Mouse (Mus musculus) heart, embryonic 12.5 days (tissue): ENCODE measurements around the gene Meltf. TPM values are rescaled to one million over a fixed set of nuclear protein-coding genes. Genes with fewer than 3 reads are reported as not detected.

ENCODE experiments used
- ATAC-seq: fragments of 200-750 bp; cut with Nextera tagmentation; 2 replicates; pipeline ENCODE4 v1.8.0; 2017; ENCODE audit warnings: moderate TSS enrichment, moderate library complexity; ENCODE audit not compliant: insufficient number of reproducible peaks, low FRiP score
- H3K27ac ChIP-seq: fragments of 300-500 bp; sonication (generic); 2 replicates; pipeline ENCODE4 v1.5.1; 2016; ENCODE audit warnings: mild to moderate bottlenecking, moderate library complexity; ENCODE audit not compliant: poor library complexity, severe bottlenecking
- H3K27me3 ChIP-seq: fragments of 300-500 bp; sonication (generic); replicated peaks from 2 replicates; pipeline ENCODE4 v1.6.1; 2016; ENCODE audit warnings: mild to moderate bottlenecking, moderate library complexity
- H3K36me3 ChIP-seq: fragments of 300-500 bp; sonication (generic); 2 replicates; pipeline ENCODE4 v1.6.1; 2016; ENCODE audit warnings: mild to moderate bottlenecking, moderate library complexity
- H3K4me1 ChIP-seq: fragments of 300-500 bp; sonication (generic); replicated peaks from 2 replicates; pipeline ENCODE4 v1.6.1; 2016; ENCODE audit warnings: mild to moderate bottlenecking
- H3K4me2 ChIP-seq: fragments of 300-500 bp; sonication (generic); 2 replicates; pipeline ENCODE4 v1.6.1; 2016; ENCODE audit warnings: mild to moderate bottlenecking, moderate library complexity
- H3K4me3 ChIP-seq: fragments of 300-500 bp; sonication (generic); 2 replicates; pipeline ENCODE4 v1.5.1; 2016; ENCODE audit warnings: mild to moderate bottlenecking
- H3K9ac ChIP-seq: fragments of 300-500 bp; sonication (generic); 2 replicates; pipeline ENCODE4 v1.6.1; 2016; ENCODE audit warnings: mild to moderate bottlenecking, moderate library complexity
- H3K9me3 ChIP-seq: fragments of 300-500 bp; sonication (generic); replicated peaks from 2 replicates; pipeline ENCODE4 v1.6.1; 2016; ENCODE audit warnings: mild to moderate bottlenecking, moderate library complexity
- WGBS: fragments of 180-500 bp; shearing (Covaris S2); methylation state at CpG from one replicate; pipeline ENCODE4 v1.1.7; 2016; 5-methylcytosine and 5-hydroxymethylcytosine counted together
- polyA plus RNA-seq: library from polyadenylated mRNA; unstranded; fragments of >200 nt; fragmentation: Nextera tagmentation; extraction: Ambion mirVana; gene quantifications from 2 replicates; pipeline ENCODE4 v1.2.1, GENCODE M21; 2016

Gene Meltf
- polyA plus RNA-seq, 1 experiment from 2014 or later: 0.15 TPM

DNA sequence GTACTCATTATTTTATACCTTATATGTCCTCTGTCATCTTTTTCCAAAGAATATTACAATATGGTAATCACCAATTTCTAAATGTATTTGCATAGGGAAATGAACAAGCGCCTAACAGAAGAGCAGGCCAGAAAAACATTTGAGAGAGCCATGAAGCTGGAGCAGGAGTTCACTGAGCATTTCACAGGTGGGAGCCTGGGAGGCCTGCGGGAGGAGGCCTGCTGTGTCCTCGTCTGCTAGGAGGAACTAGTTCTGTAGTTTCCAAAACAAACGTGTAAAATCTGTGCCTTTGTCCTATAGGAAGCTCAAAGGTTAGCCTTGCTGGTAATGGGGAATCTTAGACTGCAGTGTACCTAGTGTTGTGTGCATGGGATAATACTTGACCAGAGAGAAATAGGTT lies 10.9 kb upstream of the Meltf start:
- Histone ChIP-seq H3K27ac (0 out of 2 replicates have a peak overlapping the region, but pooled peaks have one; percentile 11), H3K27me3 (no peaks in the 10 kb centered on the region), H3K4me1 (peaks cover 10% of the 10 kb centered on the region), H3K36me3 (peaks cover 60% of the 10 kb centered on the region), H3K9ac (no peak overlapping the region), H3K4me2 (no peak overlapping the region), H3K9me3 (no peaks in the 10 kb centered on the region), H3K4me3 (no peak overlapping the region)
- ATAC-seq: no peak
- WGBS: 63% methylated on average over 4 of the region's 4 CpGs

- Histone ChIP-seq H3K27ac (no peak overlapping the region), H3K4me3 (no peak overlapping the region), H3K27me3 (no peaks in the 10 kb centered on the region), H3K9ac (no peak overlapping the region), H3K36me3 (peaks cover 37% of the 10 kb centered on the region), H3K9me3 (no peaks in the 10 kb centered on the region), H3K4me2 (no peak overlapping the region), H3K4me1 (0 out of 2 replicates have a peak, but pooled peaks cover 9% of the 10 kb centered on the region)
- no peak for ATAC-seq
- WGBS: 95% methylated on average over 8 of the region's 8 CpGs
Observed at GRCm38 (mm10) chr16:31873721-31874120, 4.9 kb upstream of the Meltf start.

DNA sequence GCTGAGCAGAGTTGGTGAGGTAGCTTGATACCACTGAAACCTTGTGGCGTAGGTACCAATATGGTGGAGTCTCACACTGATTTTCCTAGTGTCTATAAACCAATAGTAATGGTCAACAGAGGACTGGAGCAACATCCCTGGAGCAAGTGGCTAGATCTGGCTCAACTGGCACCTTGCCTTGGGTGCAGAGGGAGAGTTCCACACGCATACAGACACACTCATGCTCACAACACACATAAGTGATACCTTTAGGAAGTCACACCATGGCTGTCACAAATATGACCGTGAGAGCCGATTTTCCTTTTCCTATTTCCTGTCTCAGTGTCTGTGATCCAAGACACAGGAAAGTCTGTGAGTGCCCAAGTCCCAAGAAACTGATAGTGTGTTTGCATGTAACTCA lies 3.2 kb upstream of the Meltf start:
- Histone ChIP-seq H3K27me3 (peaks cover 7% of the 10 kb centered on the region), H3K4me2 (no peak overlapping the region), H3K36me3 (peaks cover 34% of the 10 kb centered on the region), H3K9me3 (no peaks in the 10 kb centered on the region), H3K27ac (no peak overlapping the region), H3K9ac (no peak overlapping the region), H3K4me1 (0 out of 2 replicates have a peak, but pooled peaks cover 12% of the 10 kb centered on the region), H3K4me3 (no peak overlapping the region)
- WGBS: 84% methylated on average over 4 of the region's 4 CpGs
- ATAC-seq: no peak

DNA sequence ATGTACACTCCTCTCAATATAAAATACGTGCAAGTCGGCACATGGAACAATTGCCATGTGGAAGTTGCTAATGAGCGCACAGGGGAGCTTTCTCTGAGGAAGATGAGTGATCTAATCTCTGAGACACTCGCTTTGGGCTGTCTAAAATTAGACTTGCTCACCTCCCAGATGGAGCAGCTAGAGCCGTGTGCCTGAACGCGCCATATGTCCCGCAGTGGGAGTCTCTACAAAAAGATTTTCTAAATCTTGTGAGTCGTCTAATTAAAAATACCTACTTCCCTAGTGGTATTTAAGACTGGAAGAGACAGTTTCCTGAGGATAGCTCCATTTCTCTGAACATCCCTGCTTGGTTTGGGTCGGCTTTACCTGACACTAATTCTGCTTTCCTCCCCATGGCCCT lies 2.2 kb upstream of the Meltf start:
- no peaks in the 10 kb centered on the region for H3K9me3 ChIP-seq
- H3K36me3 ChIP-seq: peaks cover 27% of the 10 kb centered on the region
- 59% methylated on average over 10 of the region's 10 CpGs for WGBS
- H3K4me3 ChIP-seq: no peak overlapping the region
- ATAC-seq: no peak
- no peak overlapping the region for H3K4me2 ChIP-seq
- H3K4me1 ChIP-seq: 0 out of 2 replicates have a peak, but pooled peaks cover 12% of the 10 kb centered on the region
- H3K27ac ChIP-seq: no peak overlapping the region
- peaks cover 12% of the 10 kb centered on the region for H3K27me3 ChIP-seq
- no peak overlapping the region for H3K9ac ChIP-seq

GRCm38 (mm10) chr16:31878052-31878451 lies 558 bp upstream of the Meltf start:
- Histone ChIP-seq H3K27me3 (peaks cover 12% of the 10 kb centered on the region), H3K36me3 (peaks cover 18% of the 10 kb centered on the region), H3K9me3 (no peaks in the 10 kb centered on the region), H3K4me2 (no peak overlapping the region), H3K9ac (no peak overlapping the region), H3K4me3 (no peak overlapping the region), H3K4me1 (peaks cover 24% of the 10 kb centered on the region), H3K27ac (no peak overlapping the region)
- WGBS: 81% methylated on average over 6 of the region's 6 CpGs
- ATAC-seq: no peak

GRCm38 (mm10) chr16:31880146-31880840 lies 1.7 kb downstream of the Meltf start:
- Histone ChIP-seq H3K27ac (no peak overlapping the region), H3K27me3 (peaks cover 15% of the 10 kb centered on the region), H3K36me3 (peaks cover 1% of the 10 kb centered on the region), H3K4me2 (no peak overlapping the region), H3K9ac (0 out of 2 replicates have a peak overlapping the region, but pooled peaks have one; percentile 31), H3K4me3 (no peak overlapping the region), H3K4me1 (peaks cover 38% of the 10 kb centered on the region), H3K9me3 (no peaks in the 10 kb centered on the region)
- 70% methylated on average over 8 of the region's 8 CpGs for WGBS
- no peak for ATAC-seq

GRCm38 (mm10) chr16:31882381-31882908 lies 3.8 kb downstream of the Meltf start:
- no peak for ATAC-seq
- Histone ChIP-seq H3K36me3 (no peaks in the 10 kb centered on the region), H3K9ac (no peak overlapping the region), H3K4me1 (peaks cover 30% of the 10 kb centered on the region), H3K27me3 (peaks cover 15% of the 10 kb centered on the region), H3K9me3 (no peaks in the 10 kb centered on the region), H3K4me3 (no peak overlapping the region), H3K27ac (no peak overlapping the region), H3K4me2 (no peak overlapping the region)
- 44% methylated on average over 9 of the region's 9 CpGs for WGBS

GRCm38 (mm10) chr16:31883302-31883701 lies 4.7 kb downstream of the Meltf start:
- ATAC-seq: no peak
- no peaks in the 10 kb centered on the region for H3K36me3 ChIP-seq
- peaks cover 15% of the 10 kb centered on the region for H3K27me3 ChIP-seq
- H3K9ac ChIP-seq: no peak overlapping the region
- no peaks in the 10 kb centered on the region for H3K9me3 ChIP-seq
- 62% methylated on average over 14 of the region's 14 CpGs for WGBS
- H3K27ac ChIP-seq: no peak overlapping the region
- peaks cover 30% of the 10 kb centered on the region for H3K4me1 ChIP-seq
- H3K4me2 ChIP-seq: peak overlapping the region; percentile 39
- no peak overlapping the region for H3K4me3 ChIP-seq

- H3K4me3 ChIP-seq: no peak overlapping the region
- H3K4me2 ChIP-seq: peak overlapping the region; percentile 39
- peaks cover 27% of the 10 kb centered on the region for H3K4me1 ChIP-seq
- no peak overlapping the region for H3K9ac ChIP-seq
- peaks cover 15% of the 10 kb centered on the region for H3K27me3 ChIP-seq
- H3K27ac ChIP-seq: no peak overlapping the region
- no peak for ATAC-seq
- WGBS: 15% methylated on average over 6 of the region's 6 CpGs
- no peaks in the 10 kb centered on the region for H3K9me3 ChIP-seq
- no peaks in the 10 kb centered on the region for H3K36me3 ChIP-seq
Observed at GRCm38 (mm10) chr16:31883902-31884301, 5.3 kb downstream of the Meltf start.

GRCm38 (mm10) chr16:31890907-31891306 lies 12.3 kb downstream of the Meltf start:
- H3K4me3 ChIP-seq: no peak overlapping the region
- no peak overlapping the region for H3K27ac ChIP-seq
- H3K9ac ChIP-seq: no peak overlapping the region
- H3K36me3 ChIP-seq: no peaks in the 10 kb centered on the region
- peaks cover 14% of the 10 kb centered on the region for H3K4me1 ChIP-seq
- no peak overlapping the region for H3K4me2 ChIP-seq
- ATAC-seq: no peak
- H3K27me3 ChIP-seq: no peaks in the 10 kb centered on the region; the same call in 1 of the 2 replicates
- no peaks in the 10 kb centered on the region for H3K9me3 ChIP-seq
- 70% methylated on average over 7 of the region's 7 CpGs for WGBS

DNA sequence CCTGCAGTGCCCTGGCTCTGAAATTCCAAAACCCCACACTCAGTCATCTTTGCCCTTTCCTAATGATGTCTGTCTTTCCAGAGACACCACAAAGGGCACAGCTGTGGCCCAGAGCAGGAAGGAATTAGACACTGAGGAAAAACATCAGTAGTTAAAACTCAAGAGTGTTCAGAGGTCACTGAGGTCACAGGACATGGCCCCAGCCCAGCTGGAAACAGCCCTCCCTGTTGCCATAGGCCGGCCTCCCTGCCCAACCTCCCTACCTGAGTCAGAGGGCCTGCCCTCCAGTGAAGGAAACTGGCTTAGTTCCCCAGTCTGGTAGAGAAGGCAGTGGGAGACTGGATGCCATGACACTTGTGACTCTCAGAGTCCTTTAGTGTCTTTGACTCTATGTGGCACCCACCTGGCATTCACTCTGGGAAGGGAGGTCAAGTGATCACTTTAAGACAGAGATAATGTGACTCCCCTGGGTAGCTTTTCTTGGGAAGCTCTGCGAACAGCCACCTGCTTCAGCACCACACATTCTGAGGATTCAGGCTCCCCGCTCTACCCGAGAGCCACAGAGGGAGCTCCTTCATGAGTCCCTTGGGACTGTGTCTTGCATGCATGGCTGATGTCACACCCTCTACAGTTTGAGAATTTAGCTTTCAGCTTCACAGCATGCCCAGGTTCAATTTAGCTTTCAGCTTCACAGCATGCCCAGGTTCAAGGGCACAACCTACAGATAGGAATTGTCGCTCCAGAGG lies 15.0 kb downstream of the Meltf start:
- Histone ChIP-seq H3K9ac (no peak overlapping the region), H3K27me3 (no peaks in the 10 kb centered on the region), H3K9me3 (no peaks in the 10 kb centered on the region), H3K4me3 (no peak overlapping the region), H3K4me1 (peaks cover 22% of the 10 kb centered on the region), H3K27ac (no peak overlapping the region), H3K4me2 (no peak overlapping the region), H3K36me3 (no peaks in the 10 kb centered on the region)
- ATAC-seq: 0 out of 2 replicates have a peak, but pooled peaks have one; percentile 11
- 67% methylated on average over 5 of the region's 5 CpGs for WGBS
